Mouse (Mus musculus): ENCODE measurements around the gene Pkn1. TPM values are rescaled to one million over a fixed set of nuclear protein-coding genes. Genes with fewer than 3 reads are reported as not detected.
A peak's percentile ranks its signal among the peaks of the same experiment; 100 is the strongest.

Gene Pkn1
- total RNA-seq, 2 experiments from 2014 or later: 58.6 to 58.8 TPM

- intact Hi-C loops (cut with DNase I): loop anchor here (5.0 kb wide), 3 partner anchors 61 to 296 kb away; partner anchors contain the start of genes Asf1b and Gm10644
- no peak for DNase-seq (ENCODE audit: low spot score)
Observed at GRCm38 (mm10) chr8:83660995-83661680, 37.8 kb downstream of the Pkn1 start.

- intact Hi-C loops (cut with DNase I): loop anchor here (5.0 kb wide), 3 partner anchors 62 to 297 kb away; partner anchors contain the start of genes Asf1b and Gm10644
Observed at GRCm38 (mm10) chr8:83660545-83660944, 38.4 kb downstream of the Pkn1 start.

GRCm38 (mm10) chr8:83656484-83657246 lies 42.3 kb downstream of the Pkn1 start:
- intact Hi-C loops (cut with DNase I): no loop called here
- DNase-seq (ENCODE audit: low spot score): no peak

More at GRCm38 (mm10) chr8:83660545-83660944, 38.4 kb downstream of the Pkn1 start:
- DNase-seq (ENCODE audit: low spot score): no peak

GRCm38 (mm10) chr8:83656043-83656442 lies 42.9 kb downstream of the Pkn1 start:
- DNase-seq (ENCODE audit: low spot score): no peak
- intact Hi-C loops (cut with DNase I): no loop called here

GRCm38 (mm10) chr8:83654725-83655124 lies 44.3 kb downstream of the Pkn1 start:
- intact Hi-C loops (cut with DNase I): no loop called here
- no peak for DNase-seq (ENCODE audit: low spot score)

GRCm38 (mm10) chr8:83653662-83654017 lies 45.3 kb downstream of the Pkn1 start:
- intact Hi-C loops (cut with DNase I): no loop called here
- DNase-seq (ENCODE audit: low spot score): no peak

- DNase-seq (ENCODE audit: low spot score): no peak
- intact Hi-C loops (cut with DNase I): no loop called here
Observed at GRCm38 (mm10) chr8:83652744-83653661, 46.0 kb downstream of the Pkn1 start.

GRCm38 (mm10) chr8:83652030-83652743 lies 46.8 kb downstream of the Pkn1 start, which contains the start of gene Gipc1:
Gipc1 (plus strand) TSS chr8:83652677.
- peak; percentile 95 for DNase-seq (ENCODE audit: low spot score)
- intact Hi-C loops (cut with DNase I): no loop called here

GRCm38 (mm10) chr8:83649699-83650098 lies 49.3 kb downstream of the Pkn1 start:
- no peak for DNase-seq (ENCODE audit: low spot score)
- intact Hi-C loops (cut with DNase I): no loop called here

GRCm38 (mm10) chr8:83648031-83648430 lies 50.9 kb downstream of the Pkn1 start:
- no peak for DNase-seq (ENCODE audit: low spot score)
- intact Hi-C loops (cut with DNase I): no loop called here

GRCm38 (mm10) chr8:83647511-83647910 lies 51.5 kb downstream of the Pkn1 start:
- no peak for DNase-seq (ENCODE audit: low spot score)
- intact Hi-C loops (cut with DNase I): no loop called here

- no peak for DNase-seq (ENCODE audit: low spot score)
- intact Hi-C loops (cut with DNase I): no loop called here
Observed at GRCm38 (mm10) chr8:83639649-83640048, 59.3 kb downstream of the Pkn1 start.

GRCm38 (mm10) chr8:83638856-83639255 lies 60.1 kb downstream of the Pkn1 start:
- intact Hi-C loops (cut with DNase I): no loop called here
- DNase-seq (ENCODE audit: low spot score): no peak

GRCm38 (mm10) chr8:83632083-83632707 lies 66.8 kb downstream of the Pkn1 start:
- DNase-seq (ENCODE audit: low spot score): no peak
- intact Hi-C loops (cut with DNase I): no loop called here

GRCm38 (mm10) chr8:83625676-83626299 lies 73.2 kb downstream of the Pkn1 start:
- DNase-seq (ENCODE audit: low spot score): no peak
- intact Hi-C loops (cut with DNase I): no loop called here

GRCm38 (mm10) chr8:83624739-83625138 lies 74.2 kb downstream of the Pkn1 start:
- DNase-seq (ENCODE audit: low spot score): no peak
- intact Hi-C loops (cut with DNase I): no loop called here

GRCm38 (mm10) chr8:83623549-83623948 lies 75.4 kb downstream of the Pkn1 start:
- intact Hi-C loops (cut with DNase I): loop anchor here (2.0 kb wide), 2 partner anchors 15 to 57 kb away; partner anchors contain the start of genes Dnajb1 and Ndufb7
- no peak for DNase-seq (ENCODE audit: low spot score)

- intact Hi-C loops (cut with DNase I): loop anchor here (2.0 kb wide), 2 partner anchors 14 to 56 kb away; partner anchors contain the start of genes Dnajb1 and Ndufb7
- DNase-seq (ENCODE audit: low spot score): peak; percentile 58
Observed at GRCm38 (mm10) chr8:83622389-83622989, 76.5 kb downstream of the Pkn1 start.
